Mouse (Mus musculus) T-helper 17 cell (primary cell): ENCODE results near the gene Slc39a11.

Experiments used
- in situ Hi-C, 2 experiments: fragments of 300-600 bp; cut with MboI, MseI; formaldehyde crosslinking; loops; 1 replicate in 1 of 2; 2 replicates in 1 of 2; pipeline ENCODE4 v1.15.1; 2025; ENCODE audit warnings: high pct_unique_total_duplicates in 2 of 2

Gene Slc39a11

GRCm38 (mm10) chr11:113476720-113477119 lies 173.2 kb downstream of the Slc39a11 start:
- in situ Hi-C loops: loop anchor here in 1 of 2 experiments (10.0 kb wide), 1 partner anchor 1382 kb away; no protein-coding TSS in a partner anchor

GRCm38 (mm10) chr11:113475491-113475890 lies 174.4 kb downstream of the Slc39a11 start:
- in situ Hi-C loops: loop anchor here in 1 of 2 experiments (10.0 kb wide), 1 partner anchor 1381 kb away; no protein-coding TSS in a partner anchor

- in situ Hi-C loops: loop anchor here in 1 of 2 experiments (10.0 kb wide), 1 partner anchor 1379 kb away; no protein-coding TSS in a partner anchor
Observed at GRCm38 (mm10) chr11:113473998-113474534, 175.8 kb downstream of the Slc39a11 start.

GRCm38 (mm10) chr11:113471936-113472335 lies 177.9 kb downstream of the Slc39a11 start:
- in situ Hi-C loops: loop anchor here in 1 of 2 experiments (10.0 kb wide), 1 partner anchor 1377 kb away; no protein-coding TSS in a partner anchor

GRCm38 (mm10) chr11:113469919-113470785 lies 179.7 kb downstream of the Slc39a11 start:
- in situ Hi-C loops: loop anchor here in 1 of 2 experiments (10.0 kb wide), 1 partner anchor 1375 kb away; no protein-coding TSS in a partner anchor

- in situ Hi-C loops: no loop called here
Observed at GRCm38 (mm10) chr11:113468016-113468415, 181.9 kb downstream of the Slc39a11 start.

- in situ Hi-C loops: no loop called here
Observed at GRCm38 (mm10) chr11:113467313-113467811, 182.5 kb downstream of the Slc39a11 start.

- in situ Hi-C loops: no loop called here
Observed at GRCm38 (mm10) chr11:113460118-113460517, 189.8 kb downstream of the Slc39a11 start.

- in situ Hi-C loops: no loop called here
Observed at GRCm38 (mm10) chr11:113458582-113459210, 191.2 kb downstream of the Slc39a11 start.

- in situ Hi-C loops: no loop called here
Observed at GRCm38 (mm10) chr11:113452861-113453568, 196.9 kb downstream of the Slc39a11 start.

- in situ Hi-C loops: no loop called here
Observed at GRCm38 (mm10) chr11:113451301-113451700, 198.6 kb downstream of the Slc39a11 start.

GRCm38 (mm10) chr11:113450665-113451064 lies 199.2 kb downstream of the Slc39a11 start:
- in situ Hi-C loops: no loop called here

GRCm38 (mm10) chr11:113450028-113450427 lies 199.9 kb downstream of the Slc39a11 start:
- in situ Hi-C loops: no loop called here

GRCm38 (mm10) chr11:113442036-113442435 lies 207.8 kb downstream of the Slc39a11 start:
- in situ Hi-C loops: no loop called here

- in situ Hi-C loops: loop anchor here in 1 of 2 experiments (10.0 kb wide), 1 partner anchor 775 kb away; no protein-coding TSS in a partner anchor
Observed at GRCm38 (mm10) chr11:113439328-113440030, 210.4 kb downstream of the Slc39a11 start.

- in situ Hi-C loops: loop anchor here in 1 of 2 experiments (10.0 kb wide), 1 partner anchor 776 kb away; no protein-coding TSS in a partner anchor
Observed at GRCm38 (mm10) chr11:113438915-113439314, 211.0 kb downstream of the Slc39a11 start.

GRCm38 (mm10) chr11:113437357-113437756 lies 212.5 kb downstream of the Slc39a11 start:
- in situ Hi-C loops: loop anchor here in 1 of 2 experiments (10.0 kb wide), 1 partner anchor 777 kb away; no protein-coding TSS in a partner anchor

- in situ Hi-C loops: loop anchor here in 1 of 2 experiments (10.0 kb wide), 1 partner anchor 779 kb away; no protein-coding TSS in a partner anchor
Observed at GRCm38 (mm10) chr11:113436299-113436698, 213.6 kb downstream of the Slc39a11 start.

GRCm38 (mm10) chr11:113435696-113436095 lies 214.2 kb downstream of the Slc39a11 start:
- in situ Hi-C loops: loop anchor here in 1 of 2 experiments (10.0 kb wide), 1 partner anchor 779 kb away; no protein-coding TSS in a partner anchor

GRCm38 (mm10) chr11:113431161-113431560 lies 218.7 kb downstream of the Slc39a11 start:
- in situ Hi-C loops: loop anchor here in 1 of 2 experiments (10.0 kb wide), 1 partner anchor 784 kb away; no protein-coding TSS in a partner anchor
